Mouse (Mus musculus) left cerebral cortex, adult 18-20 months (tissue): ENCODE data around the gene Ube2n. TPM values are rescaled to one million over a fixed set of nuclear protein-coding genes. Genes with fewer than 3 reads are reported as not detected.

ENCODE experiments used
- DNase-seq, 2 experiments: peaks; one replicate each; pipeline ENCODE4 v3.0.0; 2021 to 2022; ENCODE audit warnings: low spot score in 2 of 2, mixed read lengths in 1 of 2
- long read RNA-seq, 2 experiments: library from polyadenylated mRNA; stranded (forward); transcript quantifications; one replicate each; pipeline ENCODE4 v2.0.0; 2021
- total RNA-seq, 2 experiments: library from RNA; stranded (reverse); gene quantifications; 2 replicates each; pipeline ENCODE4 v1.2.3; 2021

The Ube2n gene
- total RNA-seq: 100 to 1,000 TPM; 199 to 202 TPM
- long read RNA-seq, experiment 1, transcript Ube2n-201 (4 exons, 3,867 nt): major isoform, 194 of 219 reads
- long read RNA-seq, experiment 1, partial matches to known transcripts: 13 of 219 reads
- long read RNA-seq, experiment 1, other reads (novel, unspliced or antisense): 10 of 219 reads
- long read RNA-seq, experiment 2, transcript Ube2n-201 (4 exons, 3,867 nt): major isoform, 142 of 160 reads
- long read RNA-seq, experiment 2, partial matches to known transcripts: 0 of 160 reads
- long read RNA-seq, experiment 2, other reads (novel, unspliced or antisense): 16 of 160 reads

GRCm38 (mm10) chr10:95514656-95515292, at the start of gene Ube2n:
Gene Ube2n (plus strand): TSS chr10:95515145.
- peak; percentile 98 to 99 for DNase-seq

GRCm38 (mm10) chr10:95465485-95465896, 49.5 kb upstream of the Ube2n start:
- no peak for DNase-seq

- DNase-seq: no peak
Measured at GRCm38 (mm10) chr10:95468894-95469293, 46.1 kb upstream of the Ube2n start.

GRCm38 (mm10) chr10:95471186-95471585, 43.8 kb upstream of the Ube2n start:
- no peak for DNase-seq

- DNase-seq: peak in 1 of 2 experiments; percentile 27
Measured at GRCm38 (mm10) chr10:95471889-95472547, 42.9 kb upstream of the Ube2n start.

- peak; percentile 87 to 94 for DNase-seq
Measured at GRCm38 (mm10) chr10:95475923-95476322, 39.0 kb upstream of the Ube2n start.

GRCm38 (mm10) chr10:95477516-95477915, 37.4 kb upstream of the Ube2n start:
- DNase-seq: no peak

GRCm38 (mm10) chr10:95489653-95490052, 25.3 kb upstream of the Ube2n start:
- peak in 1 of 2 experiments; percentile 34 for DNase-seq

- DNase-seq: no peak
Measured at GRCm38 (mm10) chr10:95494268-95494667, 20.7 kb upstream of the Ube2n start.

GRCm38 (mm10) chr10:95501033-95501432, 13.9 kb upstream of the Ube2n start:
- DNase-seq: no peak

GRCm38 (mm10) chr10:95501463-95502081, 13.4 kb upstream of the Ube2n start, which contains the start of gene Mrpl42:
Gene Mrpl42 (minus strand): TSS chr10:95501940.
- DNase-seq: peak; percentile 90 to 93

GRCm38 (mm10) chr10:95503443-95504235, 11.3 kb upstream of the Ube2n start:
- DNase-seq: no peak

GRCm38 (mm10) chr10:95504341-95504740, 10.6 kb upstream of the Ube2n start:
- DNase-seq: no peak

- DNase-seq: no peak
Measured at GRCm38 (mm10) chr10:95508126-95508525, 6.8 kb upstream of the Ube2n start.

GRCm38 (mm10) chr10:95508793-95509192, 6.2 kb upstream of the Ube2n start:
- no peak for DNase-seq

GRCm38 (mm10) chr10:95509263-95509662, 5.7 kb upstream of the Ube2n start:
- no peak for DNase-seq

- DNase-seq: no peak
Measured at GRCm38 (mm10) chr10:95512635-95513034, 2.3 kb upstream of the Ube2n start.

- DNase-seq: peak in 1 of 2 experiments; percentile 8
Measured at GRCm38 (mm10) chr10:95513768-95514556, 983 bp upstream of the Ube2n start.

- peak in 1 of 2 experiments; percentile 17 for DNase-seq
Measured at GRCm38 (mm10) chr10:95515293-95515931, 467 bp downstream of the Ube2n start.
